Comparison of ENCODE assay signal across 20 mouse cellular contexts in genomic region chr9:78782297-78782696, GRCm38 (mm10).
DNase-seq lines count a peak whose midpoint lies in the region; ATAC-seq and TF ChIP-seq lines count a peak whose summit lies in the region.
"Had no signal": no experiment of that assay in that cellular context is flagged by ENCODE, and none has a peak within 500 bp of the region (broad histone marks: within the 10 kb centered on the region; RNA-seq: fewer than 3 reads in every experiment).

No protein-coding gene starts in this region.

- no peak overlapping the region for H3K9ac ChIP-seq in embryonic facial prominence, embryonic 15.5 days
- H3K9ac ChIP-seq in stomach, postnatal 0 days (ENCODE audit: low read length) = no peak overlapping the region
- no peak overlapping the region for H3K9ac ChIP-seq in neural tube, embryonic 15.5 days (replicated peaks)
- H3K9ac ChIP-seq: forebrain, embryonic 15.5 days; heart, embryonic 15.5 days; hindbrain, embryonic 13.5 days; intestine, embryonic 15.5 days had no signal

- H3K36me3 ChIP-seq in embryonic facial prominence, embryonic 15.5 days = no peaks in the 10 kb centered on the region
- H3K36me3 ChIP-seq in embryonic facial prominence, embryonic 10.5 days (replicated peaks) = no peaks in the 10 kb centered on the region
- no peaks in the 10 kb centered on the region for H3K36me3 ChIP-seq in stomach, postnatal 0 days (ENCODE audit: control insufficient read depth, insufficient read depth, low read length)
- no peaks in the 10 kb centered on the region for H3K36me3 ChIP-seq in neural tube, embryonic 15.5 days
- H3K36me3 ChIP-seq: forebrain, embryonic 15.5 days; heart, embryonic 15.5 days; hindbrain, embryonic 13.5 days; intestine, embryonic 15.5 days had no signal

- DNase-seq in embryonic facial prominence, embryonic 10.5 days (ENCODE audit: low spot score) = no peak
- peak; percentile 18 for DNase-seq in right cerebral cortex, adult 18-20 months
- DNase-seq in right cerebral cortex, postnatal 14 days = no peak
- DNase-seq in stomach, postnatal 0 days (ENCODE audit: low spot score) = no peak
- DNase-seq in testis, postnatal 14 days (ENCODE audit: low spot score) = no peak
- DNase-seq: adrenal gland, adult 8-10 months; cerebellum, adult 11-12 months; cerebellum, adult 9-10 months; cerebellum, postnatal 36 days; gastrocnemius, postnatal 10 days; heart, adult 2 months; heart, postnatal 14 days had no signal

- peak; percentile 47 for TF ChIP-seq EP300 in stomach, postnatal 0 days (optimal IDR thresholded peaks at IDR 0.05)

- peaks cover 14% of the 10 kb centered on the region for H3K4me1 ChIP-seq in embryonic facial prominence, embryonic 15.5 days
- H3K4me1 ChIP-seq in embryonic facial prominence, embryonic 10.5 days = peaks cover 13% of the 10 kb centered on the region; the same call in 1 of the 2 replicates
- no peaks in the 10 kb centered on the region; the same call in 1 of the 2 replicates for H3K4me1 ChIP-seq in stomach, postnatal 0 days (replicated peaks; ENCODE audit: control insufficient read depth, insufficient read depth)
- H3K4me1 ChIP-seq in neural tube, embryonic 15.5 days = no peaks in the 10 kb centered on the region
- H3K4me1 ChIP-seq: forebrain, embryonic 15.5 days; heart, embryonic 15.5 days; hindbrain, embryonic 13.5 days; intestine, embryonic 15.5 days had no signal

- no peak for ATAC-seq in embryonic facial prominence, embryonic 15.5 days (ENCODE audit: insufficient number of reproducible peaks, low FRiP score, low TSS enrichment, low read depth)
- no peak for ATAC-seq in stomach, postnatal 0 days (ENCODE audit: low FRiP score, low TSS enrichment)
- ATAC-seq in neural tube, embryonic 15.5 days (ENCODE audit: low FRiP score) = no peak
- ATAC-seq: forebrain, embryonic 15.5 days; intestine, embryonic 15.5 days had no signal

- H3K27me3 ChIP-seq in embryonic facial prominence, embryonic 15.5 days = no peaks in the 10 kb centered on the region
- no peaks in the 10 kb centered on the region for H3K27me3 ChIP-seq in embryonic facial prominence, embryonic 10.5 days (replicated peaks; ENCODE audit: low read depth, poor library complexity, severe bottlenecking)
- H3K27me3 ChIP-seq in stomach, postnatal 0 days (ENCODE audit: control insufficient read depth, insufficient read depth, low read length) = no peaks in the 10 kb centered on the region
- H3K27me3 ChIP-seq in neural tube, embryonic 15.5 days (replicated peaks) = no peaks in the 10 kb centered on the region
- H3K27me3 ChIP-seq: forebrain, embryonic 15.5 days; heart, embryonic 15.5 days; hindbrain, embryonic 13.5 days; intestine, embryonic 15.5 days had no signal

- H3K4me2 ChIP-seq in embryonic facial prominence, embryonic 15.5 days (replicated peaks) = no peak overlapping the region
- no peak overlapping the region for H3K4me2 ChIP-seq in stomach, postnatal 0 days (replicated peaks; ENCODE audit: low read depth)
- H3K4me2 ChIP-seq in neural tube, embryonic 15.5 days = no peak overlapping the region
- H3K4me2 ChIP-seq: forebrain, embryonic 15.5 days; heart, embryonic 11.5 days; heart, embryonic 15.5 days; hindbrain, embryonic 13.5 days; intestine, embryonic 15.5 days had no signal

- TF ChIP-seq CTCF in stomach, postnatal 0 days (IDR thresholded peaks at IDR 0.05; ENCODE audit: low read depth) = no peak

- 72% methylated on average over 4 of the region's 4 CpGs for WGBS in embryonic facial prominence, embryonic 15.5 days
- 91% methylated on average over 4 of the region's 4 CpGs for WGBS in embryonic facial prominence, embryonic 10.5 days
- WGBS in stomach, postnatal 0 days = 68% methylated on average over 4 of the region's 4 CpGs
- whole genome bisulfite sequencing in neural tube, embryonic 15.5 days = 93% methylated on average over 4 of the region's 4 CpGs

- 0 out of 2 replicates have a peak overlapping the region, but pooled peaks have one; percentile 28 for H3K27ac ChIP-seq in embryonic facial prominence, embryonic 15.5 days (replicated peaks)
- H3K27ac ChIP-seq in embryonic facial prominence, embryonic 10.5 days (replicated peaks) = no peak overlapping the region
- peak overlapping the region; percentile 63; the same call in 1 of the 2 replicates for H3K27ac ChIP-seq in stomach, postnatal 0 days (replicated peaks)
- H3K27ac ChIP-seq in neural tube, embryonic 15.5 days (replicated peaks) = no peak overlapping the region
- H3K27ac ChIP-seq: forebrain, embryonic 15.5 days; heart, adult 2 months; heart, embryonic 15.5 days; hindbrain, embryonic 13.5 days; intestine, embryonic 15.5 days had no signal

- no peaks in the 10 kb centered on the region for H3K9me3 ChIP-seq in embryonic facial prominence, embryonic 15.5 days (replicated peaks)
- no peaks in the 10 kb centered on the region for H3K9me3 ChIP-seq in embryonic facial prominence, embryonic 10.5 days
- no peaks in the 10 kb centered on the region for H3K9me3 ChIP-seq in stomach, postnatal 0 days (ENCODE audit: control insufficient read depth, low read length)
- H3K9me3 ChIP-seq in neural tube, embryonic 15.5 days (replicated peaks) = no peaks in the 10 kb centered on the region
- H3K9me3 ChIP-seq: forebrain, embryonic 15.5 days; heart, embryonic 15.5 days; hindbrain, embryonic 13.5 days; intestine, embryonic 15.5 days had no signal

- no peak overlapping the region for H3K4me3 ChIP-seq in embryonic facial prominence, embryonic 15.5 days (replicated peaks)
- no peak overlapping the region for H3K4me3 ChIP-seq in embryonic facial prominence, embryonic 10.5 days
- no peak overlapping the region for H3K4me3 ChIP-seq in stomach, postnatal 0 days (ENCODE audit: low read depth, low read length)
- no peak overlapping the region for H3K4me3 ChIP-seq in neural tube, embryonic 15.5 days (replicated peaks)
- H3K4me3 ChIP-seq: erythroblast, embryonic 14.5 days; forebrain, embryonic 15.5 days; heart, adult 2 months; heart, embryonic 15.5 days; hindbrain, embryonic 13.5 days; intestine, embryonic 15.5 days had no signal

Comparison
In these comparisons a context has a peak if more than half of its experiments do, and no peak if none do; other contexts are left out.
1. H3K27ac ChIP-seq: peak in embryonic facial prominence, embryonic 15.5 days (single experiment) and stomach, postnatal 0 days (single experiment); none in embryonic facial prominence, embryonic 10.5 days (single experiment) and neural tube, embryonic 15.5 days (single experiment).